Mouse (Mus musculus) midbrain, embryonic 16.5 days (tissue): ENCODE results near the gene Gm21094. TPM values are rescaled to one million over a fixed set of nuclear protein-coding genes. Genes with fewer than 3 reads are reported as not detected.
"Not testable (repeated sequence)": the region's sequence is repeated elsewhere in the genome, so short reads cannot be mapped to it uniquely, and the experiment has no call there.

Source experiments
- ATAC-seq: fragments of 200-750 bp; cut with Nextera tagmentation; 2 replicates; pipeline ENCODE4 v1.8.0; 2017; ENCODE audit warnings: moderate TSS enrichment
- H3K27ac ChIP-seq: fragments of 300-500 bp; sonication (generic); 2 replicates; pipeline ENCODE4 v1.5.1; 2014; ENCODE audit warnings: mild to moderate bottlenecking, low read length, mixed read lengths
- H3K27me3 ChIP-seq: fragments of 300-500 bp; sonication (generic); 2 replicates; pipeline ENCODE4 v1.6.1; 2014; ENCODE audit warnings: low read depth, low read length, mixed read lengths; ENCODE audit not compliant: control insufficient read depth, insufficient read depth
- H3K36me3 ChIP-seq: fragments of 300-500 bp; sonication (generic); 2 replicates; pipeline ENCODE4 v1.6.1; 2014; ENCODE audit warnings: mild to moderate bottlenecking, low read length, moderate library complexity, mixed read lengths; ENCODE audit not compliant: control insufficient read depth, insufficient read depth
- H3K4me1 ChIP-seq: fragments of 300-500 bp; sonication (generic); 2 replicates; pipeline ENCODE4 v1.6.1; 2014; ENCODE audit warnings: mild to moderate bottlenecking, low read length, mixed read lengths; ENCODE audit not compliant: control insufficient read depth, insufficient read depth
- H3K4me2 ChIP-seq: fragments of 300-500 bp; sonication (generic); 2 replicates; pipeline ENCODE4 v1.6.1; 2014; ENCODE audit warnings: mild to moderate bottlenecking, low read length, mixed read lengths
- H3K4me3 ChIP-seq: fragments of 300-500 bp; sonication (generic); 2 replicates; pipeline ENCODE4 v1.5.1; 2014; ENCODE audit warnings: low read depth, mild to moderate bottlenecking, low read length, moderate library complexity, mixed read lengths
- H3K9ac ChIP-seq: fragments of 300-500 bp; sonication (generic); 2 replicates; pipeline ENCODE4 v1.6.1; 2014; ENCODE audit warnings: low read depth, low read length, mixed read lengths
- H3K9me3 ChIP-seq: fragments of 300-500 bp; sonication (generic); replicated peaks from 2 replicates; pipeline ENCODE4 v1.6.1; 2014; ENCODE audit warnings: mild to moderate bottlenecking, low read length, mixed read lengths; ENCODE audit not compliant: control insufficient read depth, poor library complexity, severe bottlenecking
- whole genome bisulfite sequencing: fragments of 180-500 bp; shearing (Covaris S2); extraction: QIAGEN DNeasy Blood & Tissue Kit; methylation state at CpG from one replicate; pipeline ENCODE4 v1.1.7; 2014; 5-methylcytosine and 5-hydroxymethylcytosine counted together
- polyA plus RNA-seq: library from polyadenylated mRNA; unstranded; fragments of >200 nt; fragmentation: Nextera tagmentation; extraction: Ambion mirVana; gene quantifications from 2 replicates; pipeline ENCODE4 v1.2.1, GENCODE M21; 2015

Gene Gm21094
- not detected in 2 replicates for polyA plus RNA-seq

DNA sequence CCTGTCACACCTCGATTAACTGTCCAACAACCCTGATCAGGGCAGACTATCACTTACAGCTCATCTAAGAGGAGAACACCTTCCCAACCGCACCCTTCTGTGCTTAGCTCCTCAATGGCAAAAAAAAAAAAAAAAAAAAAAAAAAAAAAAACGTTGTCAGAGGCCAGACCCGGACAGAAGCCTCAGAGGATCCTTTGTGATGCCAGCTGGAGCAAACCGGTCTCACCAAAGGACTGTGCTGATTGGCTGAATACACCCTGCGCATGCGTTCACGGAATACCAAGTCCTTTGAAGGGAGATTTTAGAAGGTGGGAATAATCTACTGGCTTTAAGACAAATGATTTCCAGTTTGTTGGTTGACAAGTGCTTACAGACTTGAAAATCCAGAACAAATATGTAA is at the start of gene Gm21094:
Gm21094 (minus strand) TSS at position 101 of the 400 bp plus-strand sequence.
- not testable (repeated sequence) for H3K27ac ChIP-seq, H3K27me3 ChIP-seq, ATAC-seq, H3K9ac ChIP-seq, H3K4me2 ChIP-seq, H3K36me3 ChIP-seq, H3K9me3 ChIP-seq, H3K4me3 ChIP-seq, H3K4me1 ChIP-seq
- no CpG with 5 or more reads among the region's 8 CpGs for WGBS
